23 mouse cellular contexts compared by ENCODE assay signal in genomic region chr14:118674224-118674623, GRCm38 (mm10). TPM values are rescaled to one million over a fixed set of nuclear protein-coding genes. Genes with fewer than 3 reads are reported as not detected.
A peak's percentile ranks its signal among the peaks of the same experiment; 100 is the strongest.
DNase-seq lines count a peak whose midpoint lies in the region; ATAC-seq and TF ChIP-seq lines count a peak whose summit lies in the region.
"Had no signal": no experiment of that assay in that cellular context is flagged by ENCODE, and none has a peak within 500 bp of the region (broad histone marks: within the 10 kb centered on the region; RNA-seq: fewer than 3 reads in every experiment).

No protein-coding gene starts in this region.

- H3K9ac ChIP-seq in liver, embryonic 13.5 days, result no peak overlapping the region
- H3K9ac ChIP-seq: embryonic facial prominence, embryonic 15.5 days; forebrain, embryonic 12.5 days; forebrain, postnatal 0 days; heart, embryonic 15.5 days; hindbrain, embryonic 12.5 days; limb, embryonic 12.5 days; midbrain, embryonic 12.5 days had no signal

- no peak for DNase-seq in gastrocnemius, adult 2 months
- no peak for DNase-seq in gastrocnemius, adult 8-10 months (ENCODE audit: low spot score in 2 of 2)
- DNase-seq in liver, embryonic 13.5 days, result no peak
- DNase-seq in left cerebral cortex, postnatal 36 days (ENCODE audit: low spot score in 2 of 2), result no peak
- no peak for DNase-seq in urinary bladder, postnatal 36 days (ENCODE audit: low spot score in 2 of 2)
- DNase-seq: cerebellum, adult 11 months; layer of hippocampus, adult 9-11 months had no signal

- peaks cover 6% of the 10 kb centered on the region; the same call in 1 of the 2 replicates for H3K9me3 ChIP-seq in E14TG2a.4 (ENCODE audit: low read length)
- H3K9me3 ChIP-seq in liver, embryonic 13.5 days (replicated peaks), result no peaks in the 10 kb centered on the region
- H3K9me3 ChIP-seq: embryonic facial prominence, embryonic 15.5 days; forebrain, embryonic 12.5 days; heart, embryonic 10.5 days; heart, embryonic 15.5 days; hindbrain, embryonic 12.5 days; limb, embryonic 12.5 days; midbrain, embryonic 12.5 days; neural tube, embryonic 13.5 days had no signal

- ATAC-seq in liver, embryonic 13.5 days (ENCODE audit: low read depth), result peak; percentile 52
- ATAC-seq in megakaryocyte-erythroid progenitor cell, adult 5-6 weeks (replicated peaks; ENCODE audit: low FRiP score, low TSS enrichment, poor library complexity, severe bottlenecking), result peak; percentile 29
- no peak for ATAC-seq in activated CD4-positive, CD25-positive, alpha-beta regulatory T cell, adult 4 months
- ATAC-seq: intestine, embryonic 16.5 days; lung, postnatal 0 days had no signal

- intact Hi-C loops in gastrocnemius, adult 2 months (cut with DNase I), result no loop called here
- intact Hi-C loops in left cerebral cortex, postnatal 36 days (cut with DNase I), result no loop called here

- H3K27ac ChIP-seq in gastrocnemius, adult 2 months, result peak overlapping the region; percentile 53
- H3K27ac ChIP-seq in liver, embryonic 13.5 days, result no peak overlapping the region
- H3K27ac ChIP-seq: embryonic facial prominence, embryonic 15.5 days; forebrain, embryonic 12.5 days; heart, embryonic 10.5 days; heart, embryonic 15.5 days; hindbrain, embryonic 12.5 days; hindbrain, postnatal 0 days; midbrain, embryonic 12.5 days; neural tube, embryonic 13.5 days; stomach, postnatal 0 days had no signal

- H3K4me1 ChIP-seq in E14TG2a.4 (replicated peaks; ENCODE audit: low read depth, low read length), result peaks cover 91% of the 10 kb centered on the region
- peaks cover 29% of the 10 kb centered on the region for H3K4me1 ChIP-seq in liver, embryonic 13.5 days (replicated peaks)
- H3K4me1 ChIP-seq: heart, embryonic 10.5 days; heart, embryonic 15.5 days; hindbrain, embryonic 12.5 days; neural tube, embryonic 13.5 days had no signal

- H3K27me3 ChIP-seq in E14TG2a.4 (ENCODE audit: insufficient read depth, low read length), result no peaks in the 10 kb centered on the region
- no peaks in the 10 kb centered on the region for H3K27me3 ChIP-seq in liver, embryonic 13.5 days
- H3K27me3 ChIP-seq: embryonic facial prominence, embryonic 15.5 days; forebrain, embryonic 12.5 days; heart, embryonic 15.5 days; hindbrain, embryonic 12.5 days; limb, embryonic 12.5 days; midbrain, embryonic 12.5 days; neural tube, embryonic 13.5 days had no signal

- no peak overlapping the region; the same call in 1 of the 2 replicates for H3K4me2 ChIP-seq in liver, embryonic 13.5 days
- H3K4me2 ChIP-seq: embryonic facial prominence, embryonic 15.5 days; forebrain, embryonic 12.5 days; heart, embryonic 15.5 days; hindbrain, embryonic 12.5 days; midbrain, embryonic 12.5 days; neural tube, embryonic 13.5 days had no signal

- TF ChIP-seq CTCF in gastrocnemius, adult 2 months (IDR thresholded peaks at IDR 0.05), result no peak
- no peak for TF ChIP-seq CTCF in E14TG2a.4 (conservative IDR thresholded peaks at IDR 0.05; ENCODE audit: low read length)

- WGBS in liver, embryonic 13.5 days (ENCODE audit: insufficient replicate concordance), result 37% methylated on average over 7 of the region's 7 CpGs

- no peak overlapping the region for H3K4me3 ChIP-seq in gastrocnemius, adult 2 months
- peak overlapping the region; percentile 48 for H3K4me3 ChIP-seq in E14TG2a.4 (replicated peaks; ENCODE audit: low read length)
- no peak overlapping the region for H3K4me3 ChIP-seq in liver, embryonic 13.5 days (replicated peaks)
- H3K4me3 ChIP-seq: embryonic facial prominence, embryonic 15.5 days; forebrain, embryonic 12.5 days; heart, embryonic 10.5 days; heart, embryonic 15.5 days; hindbrain, embryonic 12.5 days; limb, embryonic 12.5 days; midbrain, embryonic 12.5 days; neural tube, embryonic 13.5 days had no signal

- H3K36me3 ChIP-seq in E14TG2a.4 (ENCODE audit: insufficient read depth, low read length), result peaks cover 67% of the 10 kb centered on the region
- no peaks in the 10 kb centered on the region for H3K36me3 ChIP-seq in liver, embryonic 13.5 days
- H3K36me3 ChIP-seq: embryonic facial prominence, embryonic 15.5 days; forebrain, embryonic 12.5 days; heart, embryonic 10.5 days; heart, embryonic 15.5 days; hindbrain, embryonic 12.5 days; limb, embryonic 12.5 days; midbrain, embryonic 12.5 days; neural tube, embryonic 13.5 days had no signal

RNA-seq across cellular contexts. Expression of gene Abcc4, which starts 31.8 kb away (rescaled TPM):
- total RNA-seq in gastrocnemius, adult 2 months (2021), result 10 to 100 TPM; 10.1 to 12.2 TPM
- total RNA-seq in gastrocnemius, adult 8-10 months (2022), result 10 to 100 TPM in 2 of 4 experiments, 1 to 10 TPM in 2; 9.7 to 10.9 (median 10.2) TPM
- 1.7 and 2.4 TPM in 2 replicates for polyA plus RNA-seq in liver, embryonic 13.5 days (2015; fragmentation: Nextera tagmentation; extraction: Ambion mirVana)
- total RNA-seq in megakaryocyte-erythroid progenitor cell, adult 5-6 weeks (2014; fragmentation: Nextera tagmentation), result 20.5 and 25.4 TPM in 2 replicates
- total RNA-seq in megakaryocyte-erythroid progenitor cell, adult 5-6 weeks (2017), result 12.2 and 15.6 TPM in 2 replicates
- polyA plus RNA-seq in activated CD4-positive, CD25-positive, alpha-beta regulatory T cell, adult 4 months (2017; shearing (Covaris generic)), result 1 to 10 TPM; 8.8 to 9.8 TPM
- total RNA-seq in left cerebral cortex, postnatal 36 days (2021), result 10 to 100 TPM in 1 of 2 experiments, 1 to 10 TPM in 1; 8.4 to 13.6 TPM
